9 mouse cellular contexts compared by ENCODE assay signal in genomic region chr2:33077252-33077651, GRCm38 (mm10). TPM values are rescaled to one million over a fixed set of nuclear protein-coding genes. Genes with fewer than 3 reads are reported as not detected.
DNase-seq lines count a peak whose midpoint lies in the region; ATAC-seq and TF ChIP-seq lines count a peak whose summit lies in the region.
"Had no signal": no experiment of that assay in that cellular context is flagged by ENCODE, and none has a peak within 500 bp of the region (broad histone marks: within the 10 kb centered on the region; RNA-seq: fewer than 3 reads in every experiment).

No protein-coding gene starts in this region.

- no peaks in the 10 kb centered on the region for H3K9me3 ChIP-seq in hindbrain, postnatal 0 days (ENCODE audit: low read length)
- H3K9me3 ChIP-seq in hindbrain, embryonic 12.5 days (replicated peaks) = no peaks in the 10 kb centered on the region
- H3K9me3 ChIP-seq: midbrain, embryonic 12.5 days had no signal

- peak; percentile 65 for TF ChIP-seq CTCF in hindbrain, postnatal 0 days (IDR thresholded peaks at IDR 0.05; ENCODE audit: low read depth)

- no peak for ATAC-seq in hindbrain, postnatal 0 days
- no peak for ATAC-seq in hindbrain, embryonic 12.5 days (ENCODE audit: low FRiP score)
- ATAC-seq in erythroid progenitor cell, adult 5-6 weeks (replicated peaks; ENCODE audit: low FRiP score, poor library complexity, severe bottlenecking) = no peak

- H3K4me2 ChIP-seq in hindbrain, postnatal 0 days (ENCODE audit: low read depth, low read length) = no peak overlapping the region
- no peak overlapping the region for H3K4me2 ChIP-seq in hindbrain, embryonic 12.5 days (replicated peaks)
- H3K4me2 ChIP-seq: midbrain, embryonic 12.5 days had no signal

- no peaks in the 10 kb centered on the region; the same call in 1 of the 2 replicates for H3K4me1 ChIP-seq in hindbrain, postnatal 0 days (ENCODE audit: insufficient read depth, low read length)
- H3K4me1 ChIP-seq in hindbrain, embryonic 12.5 days = peaks cover 20% of the 10 kb centered on the region

- WGBS in hindbrain, postnatal 0 days = 40% methylated on average over 3 of the region's 3 CpGs
- 44% methylated on average over 3 of the region's 3 CpGs for WGBS in hindbrain, embryonic 12.5 days

- DNase-seq in hindbrain, postnatal 0 days (ENCODE audit: low spot score) = peak; percentile 49
- DNase-seq in 416B (ENCODE audit: low read depth) = peak; percentile 62
- DNase-seq in MEL-GATA-1-ER (ENCODE audit: extremely low read depth, low read depth) = peak; percentile 11
- DNase-seq in forelimb bud, embryonic 11.5 days (ENCODE audit: low read depth, low spot score) = peak; percentile 29
- DNase-seq in testis, postnatal 10 days (ENCODE audit: low spot score) = peak; percentile 76
- DNase-seq in frontal cortex, postnatal 14 days (ENCODE audit: low spot score in 2 of 2) = no peak

- H3K27ac ChIP-seq in hindbrain, postnatal 0 days = no peak overlapping the region
- H3K27ac ChIP-seq in hindbrain, embryonic 12.5 days = no peak overlapping the region
- H3K27ac ChIP-seq: midbrain, embryonic 12.5 days had no signal

- no peaks in the 10 kb centered on the region for H3K36me3 ChIP-seq in hindbrain, postnatal 0 days (ENCODE audit: insufficient read depth, low read length)
- H3K36me3 ChIP-seq in hindbrain, embryonic 12.5 days = no peaks in the 10 kb centered on the region
- H3K36me3 ChIP-seq: midbrain, embryonic 12.5 days had no signal

- H3K27me3 ChIP-seq in hindbrain, postnatal 0 days (ENCODE audit: insufficient read depth, low read length) = no peaks in the 10 kb centered on the region
- no peaks in the 10 kb centered on the region for H3K27me3 ChIP-seq in hindbrain, embryonic 12.5 days
- H3K27me3 ChIP-seq: midbrain, embryonic 12.5 days had no signal

- H3K4me3 ChIP-seq in hindbrain, postnatal 0 days (ENCODE audit: low read length) = no peak overlapping the region
- no peak overlapping the region for H3K4me3 ChIP-seq in hindbrain, embryonic 12.5 days
- H3K4me3 ChIP-seq: midbrain, embryonic 12.5 days had no signal

- no peak overlapping the region for H3K9ac ChIP-seq in hindbrain, postnatal 0 days (replicated peaks; ENCODE audit: low read length)
- no peak overlapping the region for H3K9ac ChIP-seq in hindbrain, embryonic 12.5 days
- H3K9ac ChIP-seq: midbrain, embryonic 12.5 days had no signal

RNA-seq across cellular contexts. Expression of gene Garnl3, which starts 54.2 kb away (rescaled TPM):
- total RNA-seq in hindbrain, postnatal 0 days (2014; rRNA removed) = 96.9 and 105 TPM in 2 replicates
- polyA plus RNA-seq in hindbrain, postnatal 0 days (2015; fragmentation: Nextera tagmentation; extraction: Ambion mirVana) = 56.1 and 57.0 TPM in 2 replicates
- polyA plus RNA-seq in hindbrain, embryonic 12.5 days (2016; fragmentation: Nextera tagmentation; extraction: Ambion mirVana) = 20.6 and 24.2 TPM in 2 replicates
- not detected in 2 replicates for total RNA-seq in erythroid progenitor cell, adult 5-6 weeks (2015; ENCODE audit: low replicate concordance)
- not detected in 2 replicates for total RNA-seq in erythroid progenitor cell, adult 5-6 weeks (2017; ENCODE audit: low replicate concordance)

Comparison
In these comparisons a context has a peak if more than half of its experiments do, and no peak if none do; other contexts are left out.
1. DNase-seq: peak in hindbrain, postnatal 0 days (single experiment), 416B (single experiment), MEL-GATA-1-ER (single experiment), forelimb bud, embryonic 11.5 days (single experiment) and testis, postnatal 10 days (single experiment); none in frontal cortex, postnatal 14 days (0 of 2).
2. RNA of gene Garnl3, which starts 54.2 kb away (total RNA-seq): 96.9 to 105 TPM in hindbrain, postnatal 0 days; not detected in erythroid progenitor cell, adult 5-6 weeks; every median in the first group is over 10 times any median in the second.